Mouse (Mus musculus): ENCODE measurements at regions not wholly inside any gene's neighbourhood (a gene's known extent, or its start where the extent isn't known, plus 50 kb on each side); places are given as distances from the start of the nearest gene placed in this dataset.

GRCm38 (mm10) chr9:88091781-88092527 lies 235.0 kb upstream of the Nt5e start:
- TF ChIP-seq CTCF (IDR thresholded peaks at IDR 0.05; ENCODE audit: control insufficient read depth, insufficient read depth, low read length) (no peak), POLR2A (IDR thresholded peaks at IDR 0.05; ENCODE audit: borderline replicate concordance, control insufficient read depth, low read depth, low read length) (no peak)
